Mouse (Mus musculus) midbrain, embryonic 10.5 days (tissue): ENCODE measurements around the gene Ap3b1. TPM values are rescaled to one million over a fixed set of nuclear protein-coding genes. Genes with fewer than 3 reads are reported as not detected.

Experiments used
- DNase-seq: peaks from one replicate; pipeline ENCODE4 v3.0.0-alpha.2; 2017; ENCODE audit warnings: low spot score
- H3K27ac ChIP-seq: fragments of 300-500 bp; sonication (generic); replicated peaks from 2 replicates; pipeline ENCODE4 v1.5.1; 2016; ENCODE audit warnings: mild to moderate bottlenecking
- H3K27me3 ChIP-seq: fragments of 300-500 bp; sonication (generic); 2 replicates; pipeline ENCODE4 v1.6.1; 2016; ENCODE audit warnings: low read depth, mild to moderate bottlenecking; ENCODE audit not compliant: poor library complexity, severe bottlenecking
- H3K36me3 ChIP-seq: fragments of 300-500 bp; sonication (generic); 2 replicates; pipeline ENCODE4 v1.6.1; 2016; ENCODE audit warnings: mild to moderate bottlenecking, moderate library complexity
- H3K4me1 ChIP-seq: fragments of 300-500 bp; sonication (generic); 2 replicates; pipeline ENCODE4 v1.6.1; 2016
- H3K4me3 ChIP-seq: fragments of 300-500 bp; sonication (generic); 2 replicates; pipeline ENCODE4 v1.5.1; 2016; ENCODE audit warnings: mild to moderate bottlenecking, moderate library complexity
- H3K9me3 ChIP-seq: fragments of 300-500 bp; sonication (generic); replicated peaks from 2 replicates; pipeline ENCODE4 v1.6.1; 2016; ENCODE audit warnings: mild to moderate bottlenecking
- WGBS: fragments of 180-500 bp; shearing (Covaris S2); methylation state at CpG from one replicate; pipeline ENCODE4 v1.1.7; 2016; 5-methylcytosine and 5-hydroxymethylcytosine counted together
- polyA plus RNA-seq: library from polyadenylated mRNA; unstranded; fragments of >200 nt; fragmentation: Nextera tagmentation; extraction: Ambion mirVana; gene quantifications from 2 replicates; pipeline ENCODE4 v1.2.1, GENCODE M21; 2016

Ap3b1 gene
- polyA plus RNA-seq, 1 experiment from 2014 or later = 35.6 TPM

- H3K27ac ChIP-seq = no peak overlapping the region
- H3K9me3 ChIP-seq = 0 out of 2 replicates have a peak, but pooled peaks cover 4% of the 10 kb centered on the region
- H3K4me3 ChIP-seq = no peak overlapping the region
- 84% methylated on average over 7 of the region's 7 CpGs for WGBS
- H3K27me3 ChIP-seq = no peaks in the 10 kb centered on the region
- no peak for DNase-seq
- H3K36me3 ChIP-seq = peaks cover 83% of the 10 kb centered on the region
- no peaks in the 10 kb centered on the region for H3K4me1 ChIP-seq
These were observed 121.5 kb downstream of the Ap3b1 start for GRCm38 (mm10) chr13:94480256-94480655.

GRCm38 (mm10) chr13:94490684-94491083, 131.9 kb downstream of the Ap3b1 start:
- Histone ChIP-seq H3K9me3 (no peaks in the 10 kb centered on the region), H3K4me3 (no peak overlapping the region), H3K36me3 (peaks cover 46% of the 10 kb centered on the region), H3K27me3 (no peaks in the 10 kb centered on the region), H3K27ac (no peak overlapping the region), H3K4me1 (peaks cover 4% of the 10 kb centered on the region; the same call in 1 of the 2 replicates)
- WGBS = 89% methylated on average over 3 of the region's 3 CpGs
- no peak for DNase-seq

GRCm38 (mm10) chr13:94491159-94491558, 132.4 kb downstream of the Ap3b1 start:
- 91% methylated on average over 8 of the region's 8 CpGs for WGBS
- no peak for DNase-seq
- H3K4me1 ChIP-seq = peaks cover 4% of the 10 kb centered on the region; the same call in 1 of the 2 replicates

GRCm38 (mm10) chr13:94497521-94497920, 138.8 kb downstream of the Ap3b1 start:
- 91% methylated on average over 3 of the region's 3 CpGs for WGBS
- H3K36me3 ChIP-seq = peaks cover 26% of the 10 kb centered on the region
- H3K4me1 ChIP-seq = peaks cover 6% of the 10 kb centered on the region; the same call in 1 of the 2 replicates
- H3K27me3 ChIP-seq = no peaks in the 10 kb centered on the region
- H3K4me3 ChIP-seq = no peak overlapping the region
- no peaks in the 10 kb centered on the region for H3K9me3 ChIP-seq
- no peak for DNase-seq
- H3K27ac ChIP-seq = no peak overlapping the region

More at GRCm38 (mm10) chr13:94491159-94491558, 132.4 kb downstream of the Ap3b1 start:
- Histone ChIP-seq H3K4me3 (no peak overlapping the region), H3K27ac (no peak overlapping the region), H3K36me3 (peaks cover 43% of the 10 kb centered on the region), H3K9me3 (no peaks in the 10 kb centered on the region), H3K27me3 (no peaks in the 10 kb centered on the region)

- H3K27me3 ChIP-seq = no peaks in the 10 kb centered on the region
- 88% methylated on average over 3 of the region's 3 CpGs for WGBS
- no peak for DNase-seq
- H3K4me3 ChIP-seq = no peak overlapping the region
- no peaks in the 10 kb centered on the region for H3K9me3 ChIP-seq
- H3K27ac ChIP-seq = no peak overlapping the region
- peaks cover 13% of the 10 kb centered on the region for H3K36me3 ChIP-seq
- no peaks in the 10 kb centered on the region for H3K4me1 ChIP-seq
These were observed 147.7 kb downstream of the Ap3b1 start for GRCm38 (mm10) chr13:94506411-94506810.

GRCm38 (mm10) chr13:94508344-94508743, 149.6 kb downstream of the Ap3b1 start:
- no peak for DNase-seq

GRCm38 (mm10) chr13:94513157-94513767, 154.5 kb downstream of the Ap3b1 start:
- Histone ChIP-seq H3K36me3 (peaks cover 10% of the 10 kb centered on the region), H3K27ac (0 out of 2 replicates have a peak overlapping the region, but pooled peaks have one; percentile 9), H3K9me3 (no peaks in the 10 kb centered on the region), H3K4me1 (peaks cover 12% of the 10 kb centered on the region), H3K4me3 (no peak overlapping the region), H3K27me3 (no peaks in the 10 kb centered on the region)
- 83% methylated on average over 10 of the region's 10 CpGs for WGBS
- DNase-seq = no peak

More at GRCm38 (mm10) chr13:94508344-94508743, 149.6 kb downstream of the Ap3b1 start:
- Histone ChIP-seq H3K9me3 (no peaks in the 10 kb centered on the region), H3K36me3 (peaks cover 15% of the 10 kb centered on the region), H3K27ac (no peak overlapping the region), H3K4me1 (peaks cover 12% of the 10 kb centered on the region), H3K27me3 (no peaks in the 10 kb centered on the region), H3K4me3 (no peak overlapping the region)
- WGBS = 93% methylated on average over 8 of the region's 8 CpGs

GRCm38 (mm10) chr13:94513898-94514297, 155.1 kb downstream of the Ap3b1 start:
- Histone ChIP-seq H3K27ac (no peak overlapping the region), H3K36me3 (peaks cover 10% of the 10 kb centered on the region), H3K4me1 (peaks cover 12% of the 10 kb centered on the region), H3K4me3 (no peak overlapping the region), H3K27me3 (no peaks in the 10 kb centered on the region), H3K9me3 (no peaks in the 10 kb centered on the region)
- WGBS = 87% methylated on average over 9 of the region's 9 CpGs
- DNase-seq = no peak

- H3K4me3 ChIP-seq = no peak overlapping the region
- no peaks in the 10 kb centered on the region for H3K9me3 ChIP-seq
- no peaks in the 10 kb centered on the region for H3K27me3 ChIP-seq
- peaks cover 12% of the 10 kb centered on the region for H3K4me1 ChIP-seq
- no peak overlapping the region for H3K27ac ChIP-seq
- peaks cover 10% of the 10 kb centered on the region for H3K36me3 ChIP-seq
- no peak for DNase-seq
These were observed 156.2 kb downstream of the Ap3b1 start for GRCm38 (mm10) chr13:94514992-94515391.

GRCm38 (mm10) chr13:94516532-94516931, 157.8 kb downstream of the Ap3b1 start:
- Histone ChIP-seq H3K36me3 (peaks cover 9% of the 10 kb centered on the region), H3K4me1 (peaks cover 12% of the 10 kb centered on the region), H3K27ac (no peak overlapping the region), H3K27me3 (no peaks in the 10 kb centered on the region), H3K9me3 (no peaks in the 10 kb centered on the region), H3K4me3 (no peak overlapping the region)
- no peak for DNase-seq
- WGBS = 87% methylated on average over 6 of the region's 6 CpGs

- WGBS = 95% methylated on average over 4 of the region's 4 CpGs
- H3K4me3 ChIP-seq = no peak overlapping the region
- no peak for DNase-seq
These were observed 159.4 kb downstream of the Ap3b1 start for GRCm38 (mm10) chr13:94518176-94518575.

GRCm38 (mm10) chr13:94519276-94519675, 160.5 kb downstream of the Ap3b1 start:
- WGBS = 87% methylated on average over 8 of the region's 8 CpGs
- no peak for DNase-seq
- Histone ChIP-seq H3K27ac (no peak overlapping the region), H3K27me3 (no peaks in the 10 kb centered on the region), H3K4me3 (no peak overlapping the region), H3K9me3 (no peaks in the 10 kb centered on the region), H3K36me3 (peaks cover 7% of the 10 kb centered on the region; the same call in 1 of the 2 replicates), H3K4me1 (no peaks in the 10 kb centered on the region)

More at GRCm38 (mm10) chr13:94518176-94518575, 159.4 kb downstream of the Ap3b1 start:
- H3K36me3 ChIP-seq = peaks cover 7% of the 10 kb centered on the region; the same call in 1 of the 2 replicates
- H3K27me3 ChIP-seq = no peaks in the 10 kb centered on the region
- H3K4me1 ChIP-seq = no peaks in the 10 kb centered on the region
- H3K9me3 ChIP-seq = no peaks in the 10 kb centered on the region
- H3K27ac ChIP-seq = no peak overlapping the region

- WGBS = 87% methylated on average over 5 of the region's 5 CpGs
- peaks cover 4% of the 10 kb centered on the region for H3K36me3 ChIP-seq
- no peaks in the 10 kb centered on the region for H3K9me3 ChIP-seq
- H3K27ac ChIP-seq = no peak overlapping the region
- H3K27me3 ChIP-seq = no peaks in the 10 kb centered on the region
- H3K4me3 ChIP-seq = no peak overlapping the region
- DNase-seq = no peak
- no peaks in the 10 kb centered on the region for H3K4me1 ChIP-seq
These were observed 164.5 kb downstream of the Ap3b1 start for GRCm38 (mm10) chr13:94523213-94523612.
